Mouse (Mus musculus) embryonic facial prominence, embryonic 14.5 days (tissue): ENCODE data around the gene Kpnb1. TPM values are rescaled to one million over a fixed set of nuclear protein-coding genes. Genes with fewer than 3 reads are reported as not detected.

Source experiments
- ATAC-seq: fragments of 200-750 bp; cut with Nextera tagmentation; 2 replicates; pipeline ENCODE4 v1.8.0; 2017; ENCODE audit warnings: low read depth, moderate number of reproducible peaks, moderate TSS enrichment
- DNase-seq: peaks from one replicate; pipeline ENCODE4 v3.0.0-alpha.2; 2015; ENCODE audit warnings: low spot score
- H3K27ac ChIP-seq: fragments of 300-500 bp; sonication (generic); replicated peaks from 2 replicates; pipeline ENCODE4 v1.5.1; 2014; ENCODE audit warnings: low read depth, mild to moderate bottlenecking, low read length, moderate library complexity
- H3K27me3 ChIP-seq: fragments of 300-500 bp; sonication (generic); replicated peaks from 2 replicates; pipeline ENCODE4 v1.6.1; 2014; ENCODE audit warnings: low read length; ENCODE audit not compliant: control insufficient read depth, insufficient read depth
- H3K36me3 ChIP-seq: fragments of 300-500 bp; sonication (generic); 2 replicates; pipeline ENCODE4 v1.6.1; 2014; ENCODE audit warnings: low read length, mixed read lengths; ENCODE audit not compliant: control insufficient read depth, insufficient read depth
- H3K4me1 ChIP-seq: fragments of 300-500 bp; sonication (generic); 2 replicates; pipeline ENCODE4 v1.6.1; 2014; ENCODE audit warnings: antibody characterized with exemption, low read length; ENCODE audit not compliant: control insufficient read depth, insufficient read depth
- H3K4me2 ChIP-seq: fragments of 300-500 bp; sonication (generic); 2 replicates; pipeline ENCODE4 v1.6.1; 2014; ENCODE audit warnings: low read depth, mild to moderate bottlenecking, low read length, moderate library complexity, mixed read lengths
- H3K4me3 ChIP-seq: fragments of 300-500 bp; sonication (generic); 2 replicates; pipeline ENCODE4 v1.5.1; 2014; ENCODE audit warnings: low read depth, mild to moderate bottlenecking, low read length
- H3K9ac ChIP-seq: fragments of 300-500 bp; sonication (generic); 2 replicates; pipeline ENCODE4 v1.6.1; 2014; ENCODE audit warnings: low read depth, mild to moderate bottlenecking, low read length, moderate library complexity, mixed read lengths
- H3K9me3 ChIP-seq: fragments of 300-500 bp; sonication (generic); 2 replicates; pipeline ENCODE4 v1.6.1; 2016; ENCODE audit warnings: low read length; ENCODE audit not compliant: control insufficient read depth
- WGBS: fragments of 180-500 bp; shearing (Covaris S2); extraction: QIAGEN DNeasy Blood & Tissue Kit; methylation state at CpG from one replicate; pipeline ENCODE4 v1.1.7; 2014; 5-methylcytosine and 5-hydroxymethylcytosine counted together
- microRNA-seq: library from miRNA; unstranded; fragments of <30 nt; microRNA quantifications from one replicate; pipeline ENCODE4, GENCODE M21; 2016; ENCODE audit warnings: borderline number of aligned reads
- polyA plus RNA-seq: library from polyadenylated mRNA; unstranded; fragments of >200 nt; fragmentation: Nextera tagmentation; extraction: Ambion mirVana; gene quantifications from 2 replicates; pipeline ENCODE4 v1.2.1, GENCODE M21; 2014

Kpnb1 gene
- polyA plus RNA-seq, 1 experiment from 2014 or later: 59.8 TPM

DNA sequence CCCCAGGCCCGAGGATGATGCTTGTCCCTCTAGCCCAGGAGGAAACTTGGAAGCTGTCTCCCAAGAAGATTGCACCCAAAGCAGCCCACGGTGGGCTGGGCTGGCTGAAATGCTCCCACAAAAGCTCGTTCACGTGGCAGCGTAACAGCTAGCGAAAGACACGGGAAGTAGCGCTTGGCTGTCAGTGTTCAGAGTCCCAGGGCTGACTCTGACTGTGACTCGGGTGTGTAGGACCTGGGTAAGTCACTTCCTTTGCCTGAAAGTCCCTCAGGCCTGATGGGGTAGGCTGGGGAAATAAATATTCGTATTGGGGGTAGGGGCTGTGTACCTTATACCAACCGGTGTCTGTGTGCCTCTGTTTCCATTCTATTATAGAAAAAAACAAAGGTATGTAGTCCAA lies 71.9 kb downstream of the Kpnb1 start:
- no peaks in the 10 kb centered on the region for H3K36me3 ChIP-seq
- WGBS: 5% methylated on average over 11 of the region's 11 CpGs
- peak overlapping the region; percentile 45 for H3K4me3 ChIP-seq
- peaks cover 64% of the 10 kb centered on the region for H3K27me3 ChIP-seq
- ATAC-seq (no peak), DNase-seq (no peak)
- H3K4me2 ChIP-seq: peak overlapping the region; percentile 73
- no peak overlapping the region for H3K9ac ChIP-seq
- no peak overlapping the region for H3K27ac ChIP-seq
- H3K9me3 ChIP-seq: no peaks in the 10 kb centered on the region
- peaks cover 8% of the 10 kb centered on the region; the same call in 1 of the 2 replicates for H3K4me1 ChIP-seq

DNA sequence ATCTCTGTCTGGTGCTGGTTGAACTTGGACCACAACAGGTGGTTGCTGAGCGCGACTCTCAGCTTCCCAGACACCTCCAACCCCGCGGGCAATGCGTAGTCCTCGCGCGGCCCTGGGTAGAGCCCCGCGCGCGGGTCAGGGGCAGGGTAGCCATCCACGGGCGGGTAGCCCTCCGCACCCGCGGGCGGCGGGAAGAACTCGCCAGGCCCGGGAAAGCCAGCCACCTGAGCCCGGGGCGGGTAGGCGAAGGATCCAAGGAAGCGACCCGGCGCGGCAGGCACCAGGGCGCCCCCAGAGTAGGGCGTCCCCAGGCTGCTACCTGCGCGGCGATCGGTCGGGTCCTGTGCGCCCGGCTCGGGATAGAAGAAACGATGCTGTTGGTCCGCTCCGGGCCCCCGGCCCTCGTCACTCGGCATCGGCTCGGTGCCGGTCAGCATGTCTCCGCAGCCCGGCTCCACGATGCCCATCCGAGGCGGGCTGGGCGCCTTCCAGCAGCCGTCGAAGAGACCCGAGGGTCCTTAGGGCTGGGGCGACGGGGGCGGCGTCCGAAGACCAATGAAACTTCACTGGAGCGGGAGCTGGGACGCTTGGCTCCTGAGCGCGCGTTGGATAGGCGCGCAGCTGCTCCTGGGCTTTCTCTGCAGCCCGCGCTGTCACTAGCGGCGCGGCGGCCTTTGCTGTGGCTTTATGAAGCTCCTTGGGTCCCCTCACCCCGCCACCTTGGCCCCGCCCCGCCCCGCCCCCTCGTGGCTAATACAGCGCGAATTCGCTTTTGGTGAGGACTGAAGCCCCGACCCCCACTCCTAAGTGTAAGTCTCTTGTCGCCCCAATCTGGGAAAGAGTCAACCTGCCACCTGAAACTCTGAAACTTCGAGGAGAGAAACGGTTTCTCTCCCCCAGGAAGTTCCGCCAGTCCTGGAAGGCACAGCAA lies 72.7 kb downstream of the Kpnb1 start, which contains the start of gene Tbx21:
Gene Tbx21, minus strand, starts transcription at position 661 of the 931 bp plus-strand sequence.
- Histone ChIP-seq H3K4me1 (peaks cover 5% of the 10 kb centered on the region; the same call in 1 of the 2 replicates), H3K27me3 (peaks cover 64% of the 10 kb centered on the region), H3K9me3 (no peaks in the 10 kb centered on the region), H3K36me3 (no peaks in the 10 kb centered on the region), H3K9ac (peak within 1 kb of the TSS; percentile 49), H3K27ac (no peak within 1 kb of the TSS), H3K4me3 (peak within 1 kb of the TSS; percentile 45), H3K4me2 (peak within 1 kb of the TSS; percentile 73)
- WGBS: under 1% methylated on average over 51 of the region's 87 CpGs
- peak; percentile 22 for DNase-seq
- ATAC-seq: no peak

DNA sequence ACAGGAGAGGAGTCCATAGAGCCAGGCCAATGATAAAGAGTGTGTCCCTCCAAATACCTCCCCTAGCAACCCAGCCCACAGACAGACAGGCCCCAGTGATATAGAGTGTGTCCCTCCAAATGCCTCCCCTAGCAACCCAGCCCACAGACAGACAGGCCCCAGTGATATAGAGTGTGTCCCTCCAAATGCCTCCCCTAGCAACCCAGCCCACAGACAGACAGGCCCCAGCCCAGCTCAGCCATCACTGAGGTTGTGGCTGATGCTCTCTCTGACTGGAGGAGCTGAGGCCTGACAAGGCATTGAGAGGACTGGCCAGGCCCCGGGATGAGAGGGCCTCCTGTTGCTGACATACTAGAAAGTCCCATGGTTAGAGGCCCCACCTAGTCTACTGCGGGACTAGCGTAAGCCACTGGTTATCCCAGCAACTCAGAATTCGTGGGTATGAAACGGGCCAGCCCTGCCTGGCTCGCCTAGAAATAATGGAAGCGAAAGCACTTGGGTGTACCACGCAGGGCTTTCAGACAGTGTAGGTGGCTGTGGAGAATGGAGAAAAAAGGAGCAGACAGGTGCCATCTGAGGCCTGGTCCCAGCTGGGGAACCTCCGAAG lies 75.1 kb downstream of the Kpnb1 start:
- H3K4me3 ChIP-seq: no peak overlapping the region
- ATAC-seq: no peak
- H3K9me3 ChIP-seq: no peaks in the 10 kb centered on the region
- 86% methylated on average over 9 of the region's 9 CpGs for WGBS
- no peaks in the 10 kb centered on the region for H3K36me3 ChIP-seq
- no peak overlapping the region for H3K9ac ChIP-seq
- DNase-seq: no peak
- no peak overlapping the region for H3K4me2 ChIP-seq
- peaks cover 53% of the 10 kb centered on the region for H3K27me3 ChIP-seq
- H3K4me1 ChIP-seq: peaks cover 5% of the 10 kb centered on the region; the same call in 1 of the 2 replicates
- H3K27ac ChIP-seq: no peak overlapping the region

Small RNAs within 50 kb of the gene (microRNA-seq; reads per million reads assigned to microRNA genes)
- gene Mir7235: not detected

Other genes with a start within 250 kb of the Kpnb1 start
- 26.8 and 27.4 TPM in 2 replicates for gene Pnpo, start 243.9 kb downstream of the Kpnb1 start, polyA plus RNA-seq
- gene Sp2, start 204.9 kb downstream of the Kpnb1 start, polyA plus RNA-seq: 15.2 and 16.2 TPM in 2 replicates
- 2.1 and 2.9 TPM in 2 replicates for gene Sp6, start 174.5 kb downstream of the Kpnb1 start, polyA plus RNA-seq
- gene Scrn2, start 157.9 kb downstream of the Kpnb1 start, polyA plus RNA-seq: 14.7 and 16.1 TPM in 2 replicates
- 2.5 and 7.3 TPM in 2 replicates for gene Lrrc46, start 146.5 kb downstream of the Kpnb1 start, polyA plus RNA-seq
- gene Mrpl10, start 146.3 kb downstream of the Kpnb1 start, polyA plus RNA-seq: 68.9 and 78.1 TPM in 2 replicates
- gene Osbpl7, start 137.3 kb downstream of the Kpnb1 start, polyA plus RNA-seq: 5.0 and 7.1 TPM in 2 replicates
- 0.13 and 0.26 TPM in 2 replicates for gene Tbx21, start 72.5 kb downstream of the Kpnb1 start, polyA plus RNA-seq
- 7.6 TPM in 2 replicates for gene Tbkbp1, start 36.4 kb downstream of the Kpnb1 start, polyA plus RNA-seq
- gene Npepps, start 92.8 kb upstream of the Kpnb1 start, polyA plus RNA-seq: 72.5 and 76.8 TPM in 2 replicates
- 35.2 and 37.8 TPM in 2 replicates for gene Mrpl45, start 127.8 kb upstream of the Kpnb1 start, polyA plus RNA-seq
- 0.08 and 0.15 TPM in 2 replicates for gene Gpr179, start 164.2 kb upstream of the Kpnb1 start, polyA plus RNA-seq
- 3.0 and 3.1 TPM in 2 replicates for gene Socs7, start 174.7 kb upstream of the Kpnb1 start, polyA plus RNA-seq
- 8.9 and 9.5 TPM in 2 replicates for gene Arhgap23, start 227.7 kb upstream of the Kpnb1 start, polyA plus RNA-seq